Mouse (Mus musculus) brain, embryonic 14.5 days (tissue): Measurements from ENCODE around the gene Timmdc1.

Source experiments
- CTCF ChIP-seq: fragments of 200-500 bp; IDR thresholded peaks from 2 replicates; pipeline ENCODE4 v1.5.1; 2012; ENCODE audit warnings: inconsistent platforms, mild to moderate bottlenecking, moderate library complexity, borderline replicate concordance; ENCODE audit not compliant: insufficient read depth, insufficient read length; ENCODE audit errors: extremely low read depth
- POLR2A ChIP-seq: fragments of 200-500 bp; IDR thresholded peaks from 2 replicates; pipeline ENCODE4 v1.6.1; 2012; ENCODE audit warnings: mild to moderate bottlenecking, inconsistent platforms, borderline replicate concordance; ENCODE audit not compliant: poor library complexity, insufficient read depth, insufficient read length, severe bottlenecking; ENCODE audit errors: extremely low read depth

DNA sequence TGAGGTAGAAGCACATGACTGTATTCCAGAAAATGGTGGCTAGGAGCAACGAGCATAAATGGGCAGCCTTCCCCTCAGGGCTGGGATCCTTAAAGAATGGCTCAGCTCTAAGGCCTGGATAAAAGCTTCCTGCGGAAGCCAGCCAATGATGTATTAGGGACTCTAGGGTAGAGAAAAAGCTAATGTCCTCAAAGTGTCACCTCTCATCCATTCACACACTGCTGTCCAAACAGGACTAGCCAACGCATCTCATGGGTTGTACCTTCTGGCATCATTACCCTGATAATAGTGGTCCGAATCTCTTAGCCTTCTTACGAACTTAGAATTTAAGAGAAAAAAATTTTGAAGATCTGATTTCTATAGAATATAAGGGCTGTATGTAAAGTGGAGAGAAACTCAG lies 59.2 kb downstream of the Timmdc1 start:
- TF ChIP-seq CTCF = no peak
- TF ChIP-seq POLR2A = no peak
